Mouse (Mus musculus) left cerebral cortex, adult 2 months (tissue): ENCODE measurements around the gene Pnkd. TPM values are rescaled to one million over a fixed set of nuclear protein-coding genes. Genes with fewer than 3 reads are reported as not detected.

ENCODE experiments used
- DNase-seq, 2 experiments: peaks; one replicate each; pipeline ENCODE4 v3.0.0; 2021 to 2022; ENCODE audit warnings: low spot score in 2 of 2, mixed read lengths in 1 of 2; ENCODE audit errors: extremely low spot score in 1 of 2
- H3K27ac ChIP-seq: fragments of 200-600 bp; 2 replicates; pipeline ENCODE4 v1.8.1; 2022
- H3K4me3 ChIP-seq: fragments of 200-600 bp; 2 replicates; pipeline ENCODE4 v1.8.1; 2022
- CTCF ChIP-seq: fragments of 200-600 bp; IDR thresholded peaks from 2 replicates; pipeline ENCODE4 v1.8.1; 2022; ENCODE audit warnings: antibody characterized with exemption, mild to moderate bottlenecking, moderate library complexity
- intact Hi-C: fragments of 180-260 bp; cut with DNase I; formaldehyde crosslinking; loops from one replicate; pipeline ENCODE4 v1.15.1; 2025
- total RNA-seq, 2 experiments: library from RNA; stranded (reverse); gene quantifications; 2 replicates each; pipeline ENCODE4 v1.2.3; 2021

Gene Pnkd
- total RNA-seq, 2 experiments from 2014 or later, result 155 to 164 TPM

DNA sequence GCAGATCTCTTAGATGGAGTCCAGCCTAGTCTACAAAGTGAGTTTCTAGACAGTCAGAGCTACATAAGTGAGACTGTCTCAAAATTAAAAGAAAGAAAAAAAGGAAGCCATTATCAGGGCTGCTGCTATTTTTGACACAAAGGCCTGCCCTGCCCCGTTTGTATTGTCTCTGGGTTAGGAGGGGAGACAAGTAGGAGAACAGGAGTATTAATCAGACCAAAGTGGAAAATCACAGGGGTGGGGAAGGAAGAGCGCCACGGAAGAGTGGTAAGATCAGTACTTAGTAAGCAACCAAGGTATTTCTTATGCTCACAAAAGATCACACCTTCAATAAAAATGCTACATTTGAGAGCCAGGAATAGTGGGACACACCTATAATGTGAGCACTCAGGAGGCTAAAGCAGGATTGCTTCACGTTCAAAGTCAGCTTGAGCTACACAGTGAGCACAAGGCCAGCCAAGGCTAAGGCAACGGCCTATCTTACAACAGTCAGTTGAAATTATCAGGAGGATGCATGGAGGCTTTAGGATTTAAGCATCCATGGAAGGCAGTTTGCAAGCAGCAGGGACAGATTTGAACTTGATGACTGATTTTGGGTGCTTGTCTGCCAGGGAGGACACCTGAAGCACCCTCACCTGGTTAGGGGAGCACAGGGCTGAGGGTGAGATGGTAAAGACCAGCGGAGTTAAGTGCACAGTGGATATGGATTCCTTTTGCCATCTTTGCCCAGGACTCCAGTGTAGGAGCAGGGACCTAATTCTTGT, 15.8 kb downstream of the Pnkd start:
- no peak for DNase-seq
- intact Hi-C loops, result no loop called here
- Histone ChIP-seq H3K27ac (peak overlapping the region; percentile 24), H3K4me3 (no peak overlapping the region)
- TF ChIP-seq CTCF, result no peak

- Histone ChIP-seq H3K4me3 (no peak overlapping the region), H3K27ac (peak overlapping the region; percentile 47)
- intact Hi-C loops, result no loop called here
- no peak for DNase-seq
- no peak for TF ChIP-seq CTCF
Measured at GRCm38 (mm10) chr1:74302229-74302628, 17.5 kb downstream of the Pnkd start.

GRCm38 (mm10) chr1:74302835-74303234, 18.1 kb downstream of the Pnkd start:
- H3K4me3 ChIP-seq, result peak overlapping the region; percentile 22; the same call in 1 of the 2 replicates
- DNase-seq, result no peak
- intact Hi-C loops, result no loop called here
- H3K27ac ChIP-seq, result peak overlapping the region; percentile 7; the same call in 1 of the 2 replicates
- no peak for TF ChIP-seq CTCF

GRCm38 (mm10) chr1:74303509-74304338, 19.0 kb downstream of the Pnkd start:
- Histone ChIP-seq H3K27ac (peak overlapping the region; percentile 85), H3K4me3 (peak overlapping the region; percentile 82)
- DNase-seq, result peak; percentile 61 to 63
- intact Hi-C loops, result no loop called here
- no peak; the same call in 1 of the 2 replicates for TF ChIP-seq CTCF

- intact Hi-C loops, result no loop called here
- Histone ChIP-seq H3K4me3 (peak overlapping the region; percentile 82), H3K27ac (peak overlapping the region; percentile 85)
- no peak for TF ChIP-seq CTCF
- no peak for DNase-seq
Measured at GRCm38 (mm10) chr1:74304339-74304790, 19.6 kb downstream of the Pnkd start.

DNA sequence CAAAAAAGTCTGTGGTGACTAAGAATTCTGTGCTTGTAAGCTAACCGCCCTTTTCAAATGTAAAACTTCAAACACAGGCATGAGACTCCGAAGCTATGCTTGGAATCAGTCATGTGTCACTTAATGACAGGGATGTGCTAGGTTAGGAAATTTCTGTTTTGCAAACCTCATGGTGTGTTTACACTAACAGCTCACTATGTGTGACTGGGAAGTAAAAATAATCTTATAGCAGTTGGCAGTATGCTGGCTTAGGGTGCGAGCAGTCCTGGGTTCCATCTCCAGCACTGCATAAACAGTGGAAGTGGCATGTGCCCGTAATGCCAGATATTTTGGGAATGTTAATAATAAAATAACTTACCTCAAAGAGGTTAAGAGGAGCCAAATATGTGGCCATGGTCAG, 20.2 kb downstream of the Pnkd start:
- H3K4me3 ChIP-seq, result no peak overlapping the region
- no peak overlapping the region for H3K27ac ChIP-seq
- no peak for TF ChIP-seq CTCF
- no peak for DNase-seq
- intact Hi-C loops, result no loop called here

- Histone ChIP-seq H3K27ac (peak within 1 kb of the TSS; percentile 85), H3K4me3 (peak within 1 kb of the TSS; percentile 82)
- TF ChIP-seq CTCF, result no peak
- intact Hi-C loops, result no loop called here
- DNase-seq, result no peak
Measured at GRCm38 (mm10) chr1:74305522-74305921, 20.8 kb downstream of the Pnkd start, which contains the start of gene Tmbim1. Gene Tmbim1 (minus strand): TSS chr1:74305622.

GRCm38 (mm10) chr1:74307146-74307545, 22.4 kb downstream of the Pnkd start:
- Histone ChIP-seq H3K27ac (no peak overlapping the region), H3K4me3 (no peak overlapping the region)
- no peak for DNase-seq
- intact Hi-C loops, result no loop called here
- TF ChIP-seq CTCF, result no peak

DNA sequence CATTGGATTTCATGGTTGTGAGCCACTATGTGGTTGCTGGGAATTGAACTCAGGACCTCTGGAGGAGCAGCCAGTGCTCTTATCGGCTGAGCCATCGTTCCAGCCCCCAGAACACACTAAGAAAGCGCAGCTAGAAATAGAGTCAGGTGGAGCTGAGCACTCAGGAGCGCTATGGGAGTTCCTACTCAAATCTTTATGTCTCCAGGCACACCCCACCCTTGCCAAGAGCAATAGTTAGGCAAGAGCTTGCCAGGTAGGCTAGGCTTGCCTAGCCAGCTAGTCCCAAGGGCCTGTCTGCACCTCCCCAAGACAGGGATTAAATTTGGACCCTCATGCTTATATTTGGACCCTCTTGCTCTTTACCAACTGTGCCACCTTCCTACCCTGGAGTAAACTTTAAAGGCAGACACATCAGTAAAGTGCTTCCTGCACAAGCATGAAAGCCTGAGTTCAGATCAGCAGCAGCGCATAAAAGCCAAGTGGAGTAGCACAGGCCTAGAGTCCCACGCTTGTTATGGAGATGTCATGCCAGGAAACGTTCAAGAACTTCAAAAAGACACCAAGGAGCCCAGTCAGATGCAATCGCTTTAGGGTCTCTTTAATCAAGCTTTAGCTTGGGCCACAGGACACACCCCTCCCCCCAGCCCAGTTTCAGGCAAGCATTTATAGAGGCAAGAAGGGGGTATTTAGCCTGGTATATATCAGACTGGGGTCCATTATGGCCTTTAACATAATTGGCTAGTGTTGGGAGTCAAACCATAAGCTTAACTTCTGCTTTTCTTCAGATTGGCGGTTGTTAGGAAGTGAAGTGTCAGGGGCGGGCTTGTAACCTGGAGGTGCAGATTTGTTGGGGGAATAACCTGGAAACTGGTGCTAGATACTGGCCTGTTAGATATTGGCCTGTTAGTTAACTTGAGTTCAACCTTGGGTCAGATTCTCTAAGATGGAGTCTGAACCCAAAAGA, 23.6 kb downstream of the Pnkd start:
- TF ChIP-seq CTCF, result no peak
- Histone ChIP-seq H3K27ac (no peak overlapping the region), H3K4me3 (no peak overlapping the region)
- no peak for DNase-seq
- intact Hi-C loops, result no loop called here

DNA sequence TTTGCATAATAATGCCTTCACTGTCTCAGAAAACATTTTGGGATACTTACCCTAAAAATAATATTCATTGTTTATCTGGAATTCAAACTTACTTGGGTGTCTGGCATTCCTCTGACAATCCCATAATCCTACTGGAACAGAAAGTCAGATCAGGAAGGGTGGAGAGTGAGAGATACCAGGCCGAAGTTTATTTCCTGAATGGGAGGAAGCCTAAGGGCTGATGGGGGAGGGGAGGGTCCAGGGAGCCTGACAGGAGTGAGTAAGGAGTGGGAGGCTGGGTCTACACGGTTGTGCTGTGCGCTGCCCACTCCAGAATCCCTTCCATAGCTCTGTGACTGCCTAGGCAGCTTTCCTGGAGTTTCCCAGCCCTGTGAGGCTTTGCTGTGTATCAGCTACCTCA, 25.0 kb downstream of the Pnkd start:
- no peak for TF ChIP-seq CTCF

DNA sequence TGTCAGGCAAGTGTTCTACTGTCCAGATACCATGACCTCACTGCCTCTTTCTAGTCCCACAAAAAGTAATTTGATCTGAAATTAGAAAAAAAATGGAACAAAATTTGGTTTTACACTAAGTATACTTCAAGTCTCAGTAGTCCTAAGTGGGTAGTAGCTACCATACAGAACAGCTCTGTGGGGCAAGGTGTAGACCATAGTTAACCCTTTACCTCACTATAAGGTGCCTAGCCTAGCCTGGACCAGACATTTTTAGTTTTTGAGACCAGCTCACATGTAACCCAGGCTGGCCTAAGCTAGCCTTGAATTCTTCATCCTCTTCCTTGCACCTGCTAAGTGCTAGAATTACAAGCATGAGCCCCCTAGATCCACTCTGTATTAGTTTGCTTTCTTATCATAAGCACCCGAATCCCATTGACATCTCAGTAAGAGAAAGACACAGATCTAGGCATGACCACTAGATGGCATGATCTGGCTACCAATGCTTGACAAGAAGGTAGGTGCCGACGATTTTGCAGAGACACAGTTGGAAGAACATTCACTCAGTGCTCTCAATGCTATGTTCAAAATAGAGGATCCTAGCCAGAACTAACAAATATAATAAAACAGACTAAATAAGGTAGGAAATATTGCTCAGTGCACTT, 28.4 kb downstream of the Pnkd start:
- intact Hi-C loops, result loop anchor here (1.0 to 2.0 kb wide), 3 partner anchors 48 to 139 kb away; no protein-coding TSS in a partner anchor
- peak; percentile 46 to 66 for DNase-seq
- Histone ChIP-seq H3K27ac (no peak overlapping the region), H3K4me3 (no peak overlapping the region)
- peak; percentile 84 for TF ChIP-seq CTCF

More for the DNA sequence above, 25.0 kb downstream of the Pnkd start:
- intact Hi-C loops, result no loop called here
- no peak overlapping the region for H3K4me3 ChIP-seq
- DNase-seq, result no peak
- H3K27ac ChIP-seq, result no peak overlapping the region
